Mouse (Mus musculus): ENCODE measurements around the gene Taok3. TPM values are rescaled to one million over a fixed set of nuclear protein-coding genes. Genes with fewer than 3 reads are reported as not detected.

The Taok3 gene
- polyA plus RNA-seq, 1 experiment from 2014 or later: 46.7 TPM

- Histone ChIP-seq H3K27me3 (no peaks in the 10 kb centered on the region), H3K4me3 (no peak overlapping the region), H3K9me3 (no peaks in the 10 kb centered on the region), H3K4me2 (no peak overlapping the region), H3K9ac (no peak overlapping the region), H3K27ac (replicated peaks) (no peak overlapping the region), H3K4me1 (replicated peaks) (no peaks in the 10 kb centered on the region), H3K36me3 (no peaks in the 10 kb centered on the region)
- WGBS: 96% methylated on average over 7 of the region's 7 CpGs
- no peak for ATAC-seq (ENCODE audit: low read depth)
These were observed 54.1 kb downstream of the Taok3 start for GRCm38 (mm10) chr5:117174057-117174456.

- Histone ChIP-seq H3K36me3 (no peaks in the 10 kb centered on the region), H3K9me3 (no peaks in the 10 kb centered on the region), H3K4me1 (replicated peaks) (no peaks in the 10 kb centered on the region), H3K9ac (no peak overlapping the region), H3K27ac (replicated peaks) (no peak overlapping the region), H3K27me3 (no peaks in the 10 kb centered on the region), H3K4me2 (no peak overlapping the region), H3K4me3 (no peak overlapping the region)
- 81% methylated on average over 8 of the region's 8 CpGs for WGBS
- ATAC-seq (ENCODE audit: low read depth): no peak
These were observed 56.0 kb downstream of the Taok3 start for GRCm38 (mm10) chr5:117175896-117176295.

- ATAC-seq (ENCODE audit: low read depth): no peak
- Histone ChIP-seq H3K4me2 (no peak overlapping the region), H3K4me1 (replicated peaks) (no peaks in the 10 kb centered on the region), H3K4me3 (no peak overlapping the region), H3K36me3 (no peaks in the 10 kb centered on the region), H3K27ac (replicated peaks) (no peak overlapping the region), H3K9ac (no peak overlapping the region), H3K9me3 (no peaks in the 10 kb centered on the region), H3K27me3 (no peaks in the 10 kb centered on the region)
- WGBS: 24% methylated on average over 6 of the region's 6 CpGs
These were observed 58.1 kb downstream of the Taok3 start for GRCm38 (mm10) chr5:117178079-117178478.

DNA sequence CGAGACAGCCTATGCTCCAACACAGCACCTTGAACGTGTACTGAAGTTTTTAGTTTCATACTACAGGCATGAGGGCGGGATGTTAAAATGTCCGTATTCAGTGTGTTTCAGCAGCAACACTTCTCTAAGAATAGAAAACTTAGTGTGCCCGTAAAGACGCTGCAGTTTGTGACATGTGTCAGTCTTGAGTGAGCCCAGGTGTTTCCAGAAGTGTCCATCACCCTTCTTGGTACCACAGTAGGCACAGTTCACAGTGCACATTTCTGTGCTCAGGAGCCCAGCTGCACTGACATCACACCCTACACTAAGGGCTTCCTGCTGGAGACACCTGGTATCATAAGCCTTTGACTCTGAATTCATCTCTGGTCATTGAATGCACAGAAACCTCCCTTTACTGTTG lies 58.6 kb downstream of the Taok3 start:
- H3K4me2 ChIP-seq: no peak overlapping the region
- no peaks in the 10 kb centered on the region for H3K27me3 ChIP-seq
- 68% methylated on average over 6 of the region's 6 CpGs for WGBS
- ATAC-seq (ENCODE audit: low read depth): no peak
- H3K4me1 ChIP-seq (replicated peaks): no peaks in the 10 kb centered on the region
- no peaks in the 10 kb centered on the region for H3K36me3 ChIP-seq
- no peak overlapping the region for H3K9ac ChIP-seq
- H3K4me3 ChIP-seq: no peak overlapping the region
- H3K9me3 ChIP-seq: no peaks in the 10 kb centered on the region
- no peak overlapping the region for H3K27ac ChIP-seq (replicated peaks)

- no peak overlapping the region for H3K4me3 ChIP-seq
- H3K36me3 ChIP-seq: peaks cover 21% of the 10 kb centered on the region; the same call in 1 of the 2 replicates
- H3K4me2 ChIP-seq: no peak overlapping the region
- no peak for ATAC-seq (ENCODE audit: low read depth)
- 76% methylated on average over 5 of the region's 5 CpGs for WGBS
- no peak overlapping the region for H3K9ac ChIP-seq
- no peak overlapping the region for H3K27ac ChIP-seq (replicated peaks)
- no peaks in the 10 kb centered on the region for H3K4me1 ChIP-seq (replicated peaks)
- H3K9me3 ChIP-seq: no peaks in the 10 kb centered on the region; the same call in 1 of the 2 replicates
- no peaks in the 10 kb centered on the region for H3K27me3 ChIP-seq
These were observed 62.0 kb downstream of the Taok3 start for GRCm38 (mm10) chr5:117181921-117182320.

DNA sequence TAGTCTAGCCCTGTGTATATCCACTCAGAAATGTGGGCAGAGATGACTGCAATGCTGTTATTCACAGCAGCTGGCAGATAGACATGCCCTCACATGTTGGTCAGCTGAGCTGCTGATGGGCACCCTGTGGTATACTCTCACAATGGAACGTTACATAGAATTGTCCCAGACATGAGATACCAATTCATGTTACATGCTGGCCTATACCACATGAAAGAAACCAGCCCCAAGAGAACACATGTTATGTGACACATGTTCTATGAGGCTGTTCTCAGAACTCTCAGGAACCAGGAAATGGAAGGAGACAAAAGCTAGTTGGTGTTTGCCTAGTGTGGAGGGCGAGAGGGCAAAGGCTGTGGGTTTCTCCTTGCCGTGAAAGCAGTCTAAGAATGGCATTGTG lies 62.5 kb downstream of the Taok3 start:
- Histone ChIP-seq H3K9me3 (no peaks in the 10 kb centered on the region; the same call in 1 of the 2 replicates), H3K36me3 (peaks cover 21% of the 10 kb centered on the region; the same call in 1 of the 2 replicates), H3K4me2 (no peak overlapping the region), H3K27ac (replicated peaks) (no peak overlapping the region), H3K27me3 (no peaks in the 10 kb centered on the region), H3K4me1 (replicated peaks) (no peaks in the 10 kb centered on the region), H3K9ac (no peak overlapping the region), H3K4me3 (no peak overlapping the region)
- no peak for ATAC-seq (ENCODE audit: low read depth)
- 80% methylated on average over 3 of the region's 3 CpGs for WGBS

GRCm38 (mm10) chr5:117184832-117185231 lies 64.9 kb downstream of the Taok3 start:
- H3K36me3 ChIP-seq: peaks cover 23% of the 10 kb centered on the region; the same call in 1 of the 2 replicates
- H3K27me3 ChIP-seq: no peaks in the 10 kb centered on the region
- H3K9me3 ChIP-seq: no peaks in the 10 kb centered on the region; the same call in 1 of the 2 replicates
- ATAC-seq (ENCODE audit: low read depth): no peak
- no peak overlapping the region for H3K4me2 ChIP-seq
- no peak overlapping the region for H3K9ac ChIP-seq
- 81% methylated on average over 6 of the region's 6 CpGs for WGBS
- no peaks in the 10 kb centered on the region for H3K4me1 ChIP-seq (replicated peaks)
- H3K4me3 ChIP-seq: no peak overlapping the region
- H3K27ac ChIP-seq (replicated peaks): no peak overlapping the region

DNA sequence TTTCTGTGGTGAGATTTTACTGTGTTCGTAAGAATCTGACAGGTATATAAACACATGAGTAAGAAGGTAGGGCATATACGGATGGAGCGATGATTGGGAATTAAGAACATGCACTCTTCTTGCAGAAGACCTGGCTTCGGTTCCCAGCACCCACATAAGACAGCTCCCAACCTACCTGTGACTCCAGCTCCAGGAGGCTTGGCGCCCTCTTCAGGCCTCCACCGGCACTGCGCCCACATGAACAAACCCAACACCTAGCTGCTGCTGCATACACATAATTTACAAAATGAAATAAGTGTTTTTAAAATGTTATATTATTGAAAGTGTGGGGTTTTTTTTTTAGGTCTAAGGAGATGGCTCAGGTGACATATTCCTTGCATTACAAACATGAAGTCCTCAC lies 65.7 kb downstream of the Taok3 start:
- no peak for ATAC-seq (ENCODE audit: low read depth)
- H3K27ac ChIP-seq (replicated peaks): no peak overlapping the region
- no peak overlapping the region for H3K4me2 ChIP-seq
- no peaks in the 10 kb centered on the region for H3K4me1 ChIP-seq (replicated peaks)
- no peaks in the 10 kb centered on the region; the same call in 1 of the 2 replicates for H3K9me3 ChIP-seq
- no peak overlapping the region for H3K4me3 ChIP-seq
- no peak overlapping the region for H3K9ac ChIP-seq
- peaks cover 23% of the 10 kb centered on the region; the same call in 1 of the 2 replicates for H3K36me3 ChIP-seq
- 89% methylated on average over 7 of the region's 7 CpGs for WGBS
- H3K27me3 ChIP-seq: no peaks in the 10 kb centered on the region

DNA sequence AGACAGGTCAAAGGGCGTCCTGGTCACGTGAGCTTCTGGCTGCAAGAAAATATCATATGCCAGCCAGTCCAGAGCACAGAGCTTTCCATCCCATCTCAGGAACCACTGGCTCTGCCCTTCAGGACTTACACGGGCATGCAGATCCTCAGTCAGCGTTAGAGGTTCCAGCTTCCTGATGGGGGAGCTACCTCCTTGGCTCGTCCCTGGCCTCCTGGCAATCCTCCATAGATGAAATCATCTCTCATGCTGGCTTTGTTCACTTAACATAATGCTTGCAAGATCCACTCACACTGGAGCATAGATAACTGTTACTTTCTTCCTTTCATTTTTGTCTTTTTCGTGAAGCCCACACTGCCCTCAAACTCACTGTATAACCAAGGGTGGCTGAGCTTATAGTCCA lies 72.1 kb downstream of the Taok3 start:
- no peaks in the 10 kb centered on the region for H3K27me3 ChIP-seq
- 88% methylated on average over 6 of the region's 6 CpGs for WGBS
- no peak overlapping the region for H3K4me3 ChIP-seq
- H3K9ac ChIP-seq: no peak overlapping the region
- H3K27ac ChIP-seq (replicated peaks): no peak overlapping the region
- no peaks in the 10 kb centered on the region for H3K4me1 ChIP-seq (replicated peaks)
- no peak for ATAC-seq (ENCODE audit: low read depth)
- H3K4me2 ChIP-seq: no peak overlapping the region
- no peaks in the 10 kb centered on the region for H3K9me3 ChIP-seq
- peaks cover 6% of the 10 kb centered on the region; the same call in 1 of the 2 replicates for H3K36me3 ChIP-seq

DNA sequence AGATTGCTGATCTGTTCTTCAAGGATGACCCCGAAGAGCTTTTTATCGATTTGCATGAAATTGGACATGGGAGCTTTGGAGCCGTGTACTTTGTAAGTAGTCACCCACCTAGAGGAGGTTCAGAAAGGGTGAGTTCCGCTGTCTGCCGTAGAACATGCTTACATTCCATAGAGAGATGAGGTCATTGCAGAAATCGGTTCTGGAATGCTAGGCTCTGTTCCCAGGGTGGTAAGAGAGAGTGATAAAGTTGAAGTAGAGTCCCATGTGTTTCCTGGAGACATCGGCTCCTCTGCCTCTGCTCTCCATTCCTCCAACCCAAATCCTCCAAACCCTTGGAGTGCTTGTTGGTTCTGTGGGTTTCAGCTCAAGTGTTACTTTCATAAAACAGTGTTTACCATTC lies 73.8 kb downstream of the Taok3 start:
- H3K36me3 ChIP-seq: peaks cover 17% of the 10 kb centered on the region
- H3K4me1 ChIP-seq (replicated peaks): no peaks in the 10 kb centered on the region
- ATAC-seq (ENCODE audit: low read depth): no peak
- no peak overlapping the region for H3K9ac ChIP-seq
- no peak overlapping the region for H3K27ac ChIP-seq (replicated peaks)
- 90% methylated on average over 7 of the region's 7 CpGs for WGBS
- no peak overlapping the region for H3K4me2 ChIP-seq
- H3K27me3 ChIP-seq: no peaks in the 10 kb centered on the region
- H3K4me3 ChIP-seq: no peak overlapping the region
- no peaks in the 10 kb centered on the region for H3K9me3 ChIP-seq

DNA sequence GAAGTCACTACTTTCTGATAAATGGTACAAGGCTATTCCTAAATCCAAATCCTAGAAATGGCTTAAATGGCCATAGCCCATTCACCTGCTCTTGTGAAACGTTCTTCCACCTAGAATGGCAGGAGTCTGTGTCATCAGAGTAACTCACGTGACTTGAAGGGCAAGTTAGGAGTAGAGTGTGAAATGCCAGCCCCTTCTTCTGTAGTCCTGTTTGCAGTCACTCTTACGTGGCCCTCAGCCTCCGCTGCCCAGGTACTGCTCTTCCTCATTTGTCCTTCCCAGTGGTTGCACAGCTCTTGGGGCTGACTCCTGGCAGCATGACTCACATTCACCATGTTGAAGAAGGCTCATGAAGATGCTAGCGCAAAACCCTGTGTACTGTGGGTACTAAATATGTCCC lies 74.7 kb downstream of the Taok3 start:
- ATAC-seq (ENCODE audit: low read depth): no peak
- Histone ChIP-seq H3K9ac (no peak overlapping the region), H3K27ac (replicated peaks) (no peak overlapping the region), H3K36me3 (peaks cover 21% of the 10 kb centered on the region), H3K4me2 (no peak overlapping the region), H3K27me3 (no peaks in the 10 kb centered on the region), H3K4me1 (replicated peaks) (no peaks in the 10 kb centered on the region), H3K9me3 (no peaks in the 10 kb centered on the region), H3K4me3 (no peak overlapping the region)
- 92% methylated on average over 5 of the region's 5 CpGs for WGBS

DNA sequence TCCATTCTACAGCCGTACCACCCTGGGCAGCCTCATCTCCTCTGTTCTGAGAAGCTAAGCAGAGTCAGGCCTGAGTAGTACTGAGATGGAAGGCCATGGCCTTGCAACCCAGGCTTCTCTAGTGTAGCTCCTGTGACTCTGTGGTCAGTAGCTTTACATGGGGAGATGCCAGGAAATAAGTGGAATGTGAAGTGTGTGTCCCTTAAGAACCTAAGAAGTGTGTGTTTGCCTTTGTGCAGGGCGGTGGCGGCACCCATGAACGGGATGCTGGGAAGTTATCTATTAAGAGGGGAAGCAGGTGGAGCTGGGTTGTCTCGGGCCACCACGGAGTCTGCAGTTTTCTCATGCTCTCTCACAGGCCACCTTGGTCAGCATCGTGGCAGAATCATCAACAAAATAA lies 76.6 kb downstream of the Taok3 start:
- Histone ChIP-seq H3K9ac (no peak overlapping the region), H3K4me1 (replicated peaks) (no peaks in the 10 kb centered on the region), H3K27ac (replicated peaks) (no peak overlapping the region), H3K4me2 (no peak overlapping the region), H3K36me3 (peaks cover 37% of the 10 kb centered on the region), H3K27me3 (no peaks in the 10 kb centered on the region), H3K9me3 (no peaks in the 10 kb centered on the region), H3K4me3 (no peak overlapping the region)
- 95% methylated on average over 7 of the region's 7 CpGs for WGBS
- no peak for ATAC-seq (ENCODE audit: low read depth)

DNA sequence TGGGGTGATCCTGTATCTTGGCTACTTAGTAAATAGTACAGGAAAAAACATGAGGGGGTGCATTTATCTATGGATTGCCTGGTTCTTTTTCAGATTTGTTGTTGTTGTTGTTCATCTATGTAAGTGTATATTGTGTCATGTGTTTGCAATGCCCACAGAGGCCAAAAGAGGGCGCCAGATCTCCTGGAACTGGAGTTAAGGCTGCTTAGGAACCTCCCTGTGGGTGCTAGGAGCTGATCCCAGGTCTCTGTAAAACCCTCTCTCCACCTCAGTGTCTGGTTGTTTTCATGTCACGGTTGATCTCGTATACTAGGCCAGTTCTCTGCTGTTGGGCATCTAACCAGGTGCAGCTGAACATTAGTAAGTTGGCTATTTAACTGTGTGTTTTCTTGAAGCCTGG lies 78.5 kb downstream of the Taok3 start:
- 80% methylated on average over 3 of the region's 3 CpGs for WGBS
- ATAC-seq (ENCODE audit: low read depth): no peak
- H3K9me3 ChIP-seq: no peaks in the 10 kb centered on the region

More for the DNA sequence above, 78.5 kb downstream of the Taok3 start:
- Histone ChIP-seq H3K4me2 (no peak overlapping the region), H3K27ac (replicated peaks) (no peak overlapping the region), H3K4me1 (replicated peaks) (no peaks in the 10 kb centered on the region), H3K27me3 (no peaks in the 10 kb centered on the region), H3K9ac (no peak overlapping the region), H3K36me3 (peaks cover 48% of the 10 kb centered on the region), H3K4me3 (no peak overlapping the region)
